Mouse (Mus musculus) CH12.LX (cell line): ENCODE data around the gene Gbp6.

ENCODE experiments used
- CTCF ChIP-seq, 2 experiments: IDR thresholded peaks in 1 of 2; conservative IDR thresholded peaks in 1 of 2; 2 replicates each; pipeline ENCODE4 v1.5.1; 2011 to 2012; ENCODE audit warnings: low read depth in 2 of 2, low read length in 2 of 2, improper control_type of control experiment in 1 of 2, inconsistent platforms in 1 of 2, mild to moderate bottlenecking in 1 of 2, moderate library complexity in 1 of 2
- HCFC1 ChIP-seq: IDR thresholded peaks from 2 replicates; pipeline ENCODE4 v1.6.1; 2012; ENCODE audit warnings: low read depth, mild to moderate bottlenecking, inconsistent platforms, low read length, improper control_type of control experiment
- IRF4 ChIP-seq: IDR thresholded peaks from 2 replicates; pipeline ENCODE4 v1.6.1; 2014; ENCODE audit warnings: low read depth, mild to moderate bottlenecking, inconsistent platforms, low read length, improper control_type of control experiment
- JUN ChIP-seq: IDR thresholded peaks from 2 replicates; pipeline ENCODE4 v1.6.1; 2011; ENCODE audit warnings: low read depth, mild to moderate bottlenecking, low read length, improper control_type of control experiment, moderate library complexity; ENCODE audit not compliant: insufficient read depth
- PAX5 ChIP-seq: IDR thresholded peaks from 2 replicates; pipeline ENCODE4 v1.6.1; 2012; ENCODE audit warnings: low read length, inconsistent platforms, mixed read lengths
- POLR2A ChIP-seq: IDR thresholded peaks from 2 replicates; pipeline ENCODE4 v1.6.1; 2011; ENCODE audit warnings: low read depth, mild to moderate bottlenecking, improper control_type of control experiment, low read length
- USF1 ChIP-seq: IDR thresholded peaks from 2 replicates; pipeline ENCODE4 v1.6.1; 2014; ENCODE audit warnings: low read depth, mild to moderate bottlenecking, inconsistent platforms, low read length, improper control_type of control experiment
- ZC3H11A ChIP-seq: IDR thresholded peaks from 2 replicates; pipeline ENCODE4 v1.6.1; 2012; ENCODE audit warnings: low read depth, mild to moderate bottlenecking, inconsistent platforms, low read length, improper control_type of control experiment
- ZMIZ1 ChIP-seq: IDR thresholded peaks from 2 replicates; pipeline ENCODE4 v1.6.1; 2012; ENCODE audit warnings: low read depth, mild to moderate bottlenecking, inconsistent platforms, low read length, improper control_type of control experiment

DNA sequence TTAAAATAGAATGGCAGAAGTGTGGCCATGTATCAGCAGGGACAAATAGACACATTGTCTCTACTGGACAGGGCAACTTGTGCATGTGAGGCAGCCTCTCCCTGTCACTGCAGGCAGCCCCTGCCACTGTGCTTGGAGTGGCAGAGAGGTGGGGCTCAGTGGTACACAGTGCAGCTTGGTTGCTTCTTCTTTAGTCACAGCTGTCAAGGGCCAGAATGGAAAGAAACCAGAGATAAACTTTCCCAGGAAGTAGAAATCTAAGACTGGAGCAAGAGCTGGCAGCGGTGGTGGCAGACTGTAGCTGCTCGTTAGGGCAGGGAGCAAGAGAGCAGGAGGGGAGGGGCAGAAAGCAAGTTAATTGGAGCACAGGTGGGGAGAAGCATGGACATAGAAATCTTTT lies 8.0 kb upstream of the Gbp6 start:
- no peak for TF ChIP-seq CTCF (conservative IDR thresholded peaks at IDR 0.05 in 1 of 2, IDR thresholded peaks at IDR 0.05 in 1 of 2; ENCODE audit: low read depth in 2 of 2, low read length in 2 of 2)
- no peak for TF ChIP-seq ZMIZ1
- no peak for TF ChIP-seq ZC3H11A
- no peak for TF ChIP-seq POLR2A
- no peak for TF ChIP-seq IRF4
- TF ChIP-seq PAX5: no peak
- no peak for TF ChIP-seq HCFC1
- no peak for TF ChIP-seq USF1
- no peak for TF ChIP-seq JUN
